Mouse (Mus musculus): ENCODE results near the gene Kcnq4.

Kcnq4 gene

GRCm38 (mm10) chr4:120721574-120721973 lies 26.8 kb downstream of the Kcnq4 start:
- DNase-seq: no peak

GRCm38 (mm10) chr4:120719152-120719551 lies 29.3 kb downstream of the Kcnq4 start:
- DNase-seq: no peak

- no peak for DNase-seq
Measured at GRCm38 (mm10) chr4:120717591-120717990, 30.8 kb downstream of the Kcnq4 start.

GRCm38 (mm10) chr4:120716765-120717164 lies 31.6 kb downstream of the Kcnq4 start:
- no peak for DNase-seq

- peak; percentile 60 for DNase-seq
Measured at GRCm38 (mm10) chr4:120716141-120716571, 32.3 kb downstream of the Kcnq4 start.

GRCm38 (mm10) chr4:120713856-120714497 lies 34.4 kb downstream of the Kcnq4 start:
- no peak for DNase-seq

- DNase-seq: no peak
Measured at GRCm38 (mm10) chr4:120713021-120713420, 35.4 kb downstream of the Kcnq4 start.

- peak; percentile 11 for DNase-seq
Measured at GRCm38 (mm10) chr4:120712236-120712635, 36.2 kb downstream of the Kcnq4 start.

GRCm38 (mm10) chr4:120702511-120702910 lies 45.9 kb downstream of the Kcnq4 start:
- no peak for DNase-seq

GRCm38 (mm10) chr4:120702056-120702455 lies 46.4 kb downstream of the Kcnq4 start:
- no peak for DNase-seq

- DNase-seq: no peak
Measured at GRCm38 (mm10) chr4:120701180-120701579, 47.2 kb downstream of the Kcnq4 start.

GRCm38 (mm10) chr4:120697799-120698484 lies 50.5 kb downstream of the Kcnq4 start:
- no peak for DNase-seq

- DNase-seq: no peak
Measured at GRCm38 (mm10) chr4:120697353-120697752, 51.1 kb downstream of the Kcnq4 start.

GRCm38 (mm10) chr4:120692717-120693116 lies 55.7 kb downstream of the Kcnq4 start:
- peak; percentile 44 for DNase-seq

GRCm38 (mm10) chr4:120689317-120689716 lies 59.1 kb downstream of the Kcnq4 start:
- DNase-seq: no peak

GRCm38 (mm10) chr4:120687282-120687681 lies 61.1 kb downstream of the Kcnq4 start:
- DNase-seq: no peak

- DNase-seq: no peak
Measured at GRCm38 (mm10) chr4:120683278-120683997, 65.0 kb downstream of the Kcnq4 start.

- peak; percentile 75 for DNase-seq
Measured at GRCm38 (mm10) chr4:120682168-120682567, 66.2 kb downstream of the Kcnq4 start.

- peak; percentile 40 for DNase-seq
Measured at GRCm38 (mm10) chr4:120680953-120681352, 67.5 kb downstream of the Kcnq4 start.

GRCm38 (mm10) chr4:120675640-120676039 lies 72.8 kb downstream of the Kcnq4 start:
- no peak for DNase-seq

- DNase-seq: no peak
Measured at GRCm38 (mm10) chr4:120674775-120675451, 73.5 kb downstream of the Kcnq4 start.

- DNase-seq: no peak
Measured at GRCm38 (mm10) chr4:120673606-120674005, 74.8 kb downstream of the Kcnq4 start.

GRCm38 (mm10) chr4:120671046-120671445 lies 77.4 kb downstream of the Kcnq4 start:
- DNase-seq: no peak

All from kidney, adult 18-20 months (tissue).